Comparison of ENCODE assay signal across 11 mouse cellular contexts in the genomic region with DNA sequence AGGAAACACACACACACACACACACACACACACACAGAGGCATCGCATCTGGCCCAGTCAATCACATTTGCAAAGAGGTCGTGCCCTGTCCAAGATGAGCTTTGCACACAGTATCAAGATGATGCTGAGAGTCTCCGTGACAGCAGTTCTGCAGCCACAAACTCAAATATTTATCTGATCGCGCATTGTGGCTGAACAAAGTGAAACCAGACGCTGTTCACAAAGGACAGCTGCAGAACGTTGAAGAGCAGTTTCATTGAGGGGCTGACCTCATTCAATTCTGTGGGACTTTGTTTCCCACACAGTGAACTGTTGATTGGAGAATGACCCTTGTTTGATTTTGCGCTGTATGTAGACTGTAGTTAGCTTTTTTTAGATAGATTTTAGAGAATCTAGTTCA.
DNase-seq lines count a peak whose midpoint lies in the region; ATAC-seq and TF ChIP-seq lines count a peak whose summit lies in the region.
"Had no signal": no experiment of that assay in that cellular context is flagged by ENCODE, and none has a peak within 500 bp of the region (broad histone marks: within the 10 kb centered on the region; RNA-seq: fewer than 3 reads in every experiment).

No protein-coding gene starts in this region.

- no peak for TF ChIP-seq CTCF in gastrocnemius, adult 2 months (IDR thresholded peaks at IDR 0.05)
- no peak for TF ChIP-seq CTCF in kidney, postnatal 0 days (IDR thresholded peaks at IDR 0.05; ENCODE audit: low read depth)

- H3K9ac ChIP-seq in kidney, postnatal 0 days (ENCODE audit: low read depth, low read length), result no peak overlapping the region
- H3K9ac ChIP-seq: midbrain, embryonic 13.5 days had no signal

- H3K36me3 ChIP-seq in kidney, postnatal 0 days (ENCODE audit: insufficient read depth, low read length), result no peaks in the 10 kb centered on the region
- H3K36me3 ChIP-seq: midbrain, embryonic 13.5 days had no signal

- no peaks in the 10 kb centered on the region for H3K27me3 ChIP-seq in kidney, postnatal 0 days (ENCODE audit: insufficient read depth, low read length)
- H3K27me3 ChIP-seq: midbrain, embryonic 13.5 days had no signal

- no peak overlapping the region for H3K27ac ChIP-seq in gastrocnemius, adult 2 months
- H3K27ac ChIP-seq in kidney, postnatal 0 days, result no peak overlapping the region
- H3K27ac ChIP-seq: midbrain, embryonic 13.5 days had no signal

- H3K9me3 ChIP-seq in kidney, postnatal 0 days (replicated peaks; ENCODE audit: low read length), result no peaks in the 10 kb centered on the region
- H3K9me3 ChIP-seq: midbrain, embryonic 13.5 days had no signal

- H3K4me2 ChIP-seq in kidney, postnatal 0 days (ENCODE audit: low read length), result peak overlapping the region; percentile 14
- H3K4me2 ChIP-seq: midbrain, embryonic 13.5 days had no signal

- intact Hi-C loops in gastrocnemius, adult 2 months (cut with DNase I), result no loop called here
- intact Hi-C loops in gastrocnemius, postnatal 36 days (cut with DNase I), result no loop called here

- no peak for ATAC-seq in kidney, postnatal 0 days (replicated peaks; ENCODE audit: low FRiP score, low read depth)
- ATAC-seq in megakaryocyte progenitor cell, adult 5-6 weeks (replicated peaks; ENCODE audit: poor library complexity), result peak; percentile 50; the same call in 1 of the 2 replicates
- no peak for ATAC-seq in activated CD4-positive, CD25-positive, alpha-beta regulatory T cell, adult 4 months
- ATAC-seq: midbrain, embryonic 13.5 days; Patski had no signal

- H3K4me1 ChIP-seq in kidney, postnatal 0 days (replicated peaks; ENCODE audit: insufficient read depth, low read length), result no peaks in the 10 kb centered on the region

- H3K4me3 ChIP-seq in gastrocnemius, adult 2 months, result peak overlapping the region; percentile 1; the same call in 1 of the 2 replicates
- H3K4me3 ChIP-seq in kidney, postnatal 0 days (replicated peaks; ENCODE audit: low read depth, low read length), result no peak overlapping the region
- H3K4me3 ChIP-seq: midbrain, embryonic 13.5 days had no signal

- DNase-seq in gastrocnemius, adult 2 months, result no peak
- DNase-seq in gastrocnemius, postnatal 36 days, result no peak
- DNase-seq in kidney, postnatal 0 days (ENCODE audit: low spot score), result peak; percentile 61
- no peak for DNase-seq in kidney, adult 8-10 months
- DNase-seq in embryo, embryonic 10.5 days (ENCODE audit: low spot score), result peak; percentile 66
- DNase-seq in urinary bladder, adult 18-20 months (ENCODE audit: low spot score in 2 of 2), result no peak
- DNase-seq: kidney, postnatal 25 days had no signal

- 55% methylated on average over 8 of the region's 8 CpGs for WGBS in kidney, postnatal 0 days

Comparison
In these comparisons a context has a peak if more than half of its experiments do, and no peak if none do; other contexts are left out.
1. DNase-seq: peak in kidney, postnatal 0 days (single experiment) and embryo, embryonic 10.5 days (single experiment); none in gastrocnemius, adult 2 months (single experiment), gastrocnemius, postnatal 36 days (0 of 2), kidney, adult 8-10 months (0 of 2) and urinary bladder, adult 18-20 months (0 of 2).